Mouse (Mus musculus) intestine, embryonic 14.5 days (tissue): ENCODE results near the gene Mrpl45. TPM values are rescaled to one million over a fixed set of nuclear protein-coding genes. Genes with fewer than 3 reads are reported as not detected.
"Not testable (repeated sequence)": the region's sequence is repeated elsewhere in the genome, so short reads cannot be mapped to it uniquely, and the experiment has no call there.

Experiments used
- ATAC-seq: fragments of 200-750 bp; cut with Nextera tagmentation; replicated peaks from 2 replicates; pipeline ENCODE4 v1.8.0; 2017; ENCODE audit warnings: low read depth, moderate number of reproducible peaks, moderate TSS enrichment, moderate library complexity; ENCODE audit not compliant: low FRiP score, low TSS enrichment
- DNase-seq: peaks from one replicate; pipeline ENCODE4 v3.0.0-alpha.2; 2018; ENCODE audit warnings: low spot score
- H3K27ac ChIP-seq: fragments of 300-500 bp; sonication (generic); 2 replicates; pipeline ENCODE4 v1.5.1; 2014; ENCODE audit warnings: low read depth, mild to moderate bottlenecking, control low read depth
- H3K27me3 ChIP-seq: fragments of 300-500 bp; sonication (generic); replicated peaks from 2 replicates; pipeline ENCODE4 v1.6.1; 2014; ENCODE audit warnings: low read length, control low read depth; ENCODE audit not compliant: control insufficient read depth, insufficient read depth
- H3K36me3 ChIP-seq: fragments of 300-500 bp; sonication (generic); 2 replicates; pipeline ENCODE4 v1.6.1; 2014; ENCODE audit warnings: low read length, control low read depth; ENCODE audit not compliant: control insufficient read depth, insufficient read depth
- H3K4me1 ChIP-seq: fragments of 300-500 bp; sonication (generic); replicated peaks from 2 replicates; pipeline ENCODE4 v1.6.1; 2014; ENCODE audit warnings: low read length, control low read depth, mixed read lengths; ENCODE audit not compliant: control insufficient read depth, insufficient read depth
- H3K4me2 ChIP-seq: fragments of 300-500 bp; sonication (generic); 2 replicates; pipeline ENCODE4 v1.6.1; 2014; ENCODE audit warnings: low read length
- H3K4me3 ChIP-seq: fragments of 300-500 bp; sonication (generic); 2 replicates; pipeline ENCODE4 v1.5.1; 2014; ENCODE audit warnings: low read depth, low read length, control low read depth, mixed read lengths
- H3K9ac ChIP-seq: fragments of 300-500 bp; sonication (generic); 2 replicates; pipeline ENCODE4 v1.6.1; 2014; ENCODE audit warnings: mild to moderate bottlenecking, low read length
- H3K9me3 ChIP-seq: fragments of 300-500 bp; sonication (generic); 2 replicates; pipeline ENCODE4 v1.6.1; 2016; ENCODE audit warnings: low read length, control low read depth; ENCODE audit not compliant: control insufficient read depth
- WGBS: fragments of 180-500 bp; shearing (Covaris S2); extraction: QIAGEN DNeasy Blood & Tissue Kit; methylation state at CpG from one replicate; pipeline ENCODE4 v1.1.7; 2014; 5-methylcytosine and 5-hydroxymethylcytosine counted together
- polyA plus RNA-seq: library from polyadenylated mRNA; unstranded; fragments of >200 nt; fragmentation: Nextera tagmentation; extraction: Ambion mirVana; gene quantifications from 2 replicates; pipeline ENCODE4 v1.2.1, GENCODE M21; 2014

Mrpl45 gene
- polyA plus RNA-seq, 1 experiment from 2014 or later, result 52.1 TPM

DNA sequence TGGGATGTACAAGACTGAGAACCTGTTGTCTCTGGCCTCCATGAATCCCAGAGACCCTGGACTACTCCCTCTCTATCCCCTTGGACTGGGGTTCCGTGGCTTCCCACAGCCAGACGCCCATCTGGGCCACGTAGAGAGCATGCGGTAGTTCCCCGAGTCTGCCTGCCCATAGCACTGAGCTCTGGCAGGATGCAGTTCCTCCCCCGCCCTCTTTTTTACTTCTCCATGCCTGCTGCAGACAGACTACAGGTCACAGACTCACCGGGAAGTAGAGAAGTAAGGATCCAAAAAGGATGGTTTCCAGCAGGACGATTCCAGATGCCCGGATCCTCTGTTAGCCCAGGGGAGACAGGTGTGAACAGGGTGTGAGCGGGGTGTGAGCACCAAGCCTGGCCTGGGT is 29.9 kb downstream of the Mrpl45 start:
- H3K36me3 ChIP-seq, result no peaks in the 10 kb centered on the region
- 0 out of 2 replicates have a peak, but pooled peaks cover 4% of the 10 kb centered on the region for H3K27me3 ChIP-seq
- WGBS, result 52% methylated on average over 10 of the region's 10 CpGs
- no peaks in the 10 kb centered on the region for H3K9me3 ChIP-seq
- DNase-seq (no peak), ATAC-seq (no peak)
- peaks cover 6% of the 10 kb centered on the region for H3K4me1 ChIP-seq
- no peak overlapping the region for H3K4me3 ChIP-seq
- H3K4me2 ChIP-seq, result no peak overlapping the region
- H3K27ac ChIP-seq, result no peak overlapping the region
- no peak overlapping the region for H3K9ac ChIP-seq

DNA sequence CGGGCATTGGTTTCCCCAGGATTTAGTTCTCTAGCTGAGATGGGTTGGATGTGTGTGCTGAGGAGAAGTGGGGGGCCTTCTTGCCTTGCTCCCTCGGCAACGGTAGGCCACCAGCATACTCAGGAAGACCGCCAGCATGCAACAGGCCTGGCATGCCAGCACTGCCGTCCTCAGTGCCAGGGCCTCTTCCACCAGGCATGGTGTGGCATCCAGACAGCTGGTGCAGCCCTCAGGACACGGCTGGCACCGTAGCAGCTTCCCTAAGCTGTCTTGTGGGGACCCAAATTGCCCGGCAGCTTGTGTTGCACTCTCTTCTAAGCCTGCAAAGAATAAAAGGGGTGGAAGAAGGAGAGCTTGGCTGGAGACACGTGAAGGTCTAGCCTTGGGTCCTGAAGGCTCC is 30.9 kb downstream of the Mrpl45 start:
- WGBS, result 80% methylated on average over 9 of the region's 9 CpGs
- H3K9ac ChIP-seq, result no peak overlapping the region
- H3K4me1 ChIP-seq, result peaks cover 6% of the 10 kb centered on the region
- no peak overlapping the region for H3K4me2 ChIP-seq
- H3K27ac ChIP-seq, result no peak overlapping the region
- H3K9me3 ChIP-seq, result no peaks in the 10 kb centered on the region
- 0 out of 2 replicates have a peak, but pooled peaks cover 4% of the 10 kb centered on the region for H3K27me3 ChIP-seq
- no peak overlapping the region for H3K4me3 ChIP-seq
- H3K36me3 ChIP-seq, result no peaks in the 10 kb centered on the region
- ATAC-seq (no peak), DNase-seq (no peak)

DNA sequence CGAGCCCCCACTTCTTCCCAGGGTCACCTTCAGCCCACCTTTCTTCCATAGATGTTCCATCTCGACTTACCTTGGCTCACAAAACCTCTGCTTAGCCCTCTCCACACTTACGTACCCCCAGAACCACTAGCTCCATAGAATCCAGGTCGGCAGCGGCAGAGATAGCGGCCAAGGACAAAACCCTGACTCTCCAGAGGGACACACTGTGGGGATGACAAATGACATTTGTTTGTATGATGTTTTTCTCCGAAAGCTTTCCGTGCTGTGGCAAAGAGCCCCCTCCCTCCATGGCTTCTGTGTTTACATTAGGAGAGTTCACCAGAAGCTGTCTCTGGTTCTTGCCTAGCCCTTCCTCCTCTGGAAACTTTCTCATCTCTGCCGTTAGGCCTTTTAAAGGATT is 31.8 kb downstream of the Mrpl45 start:
- DNase-seq (no peak), ATAC-seq (no peak)
- 64% methylated on average over 9 of the region's 9 CpGs for WGBS
- Histone ChIP-seq H3K9ac (no peak overlapping the region), H3K27ac (no peak overlapping the region), H3K4me2 (no peak overlapping the region), H3K36me3 (no peaks in the 10 kb centered on the region), H3K4me3 (no peak overlapping the region), H3K27me3 (0 out of 2 replicates have a peak, but pooled peaks cover 4% of the 10 kb centered on the region), H3K4me1 (peaks cover 6% of the 10 kb centered on the region), H3K9me3 (no peaks in the 10 kb centered on the region)

DNA sequence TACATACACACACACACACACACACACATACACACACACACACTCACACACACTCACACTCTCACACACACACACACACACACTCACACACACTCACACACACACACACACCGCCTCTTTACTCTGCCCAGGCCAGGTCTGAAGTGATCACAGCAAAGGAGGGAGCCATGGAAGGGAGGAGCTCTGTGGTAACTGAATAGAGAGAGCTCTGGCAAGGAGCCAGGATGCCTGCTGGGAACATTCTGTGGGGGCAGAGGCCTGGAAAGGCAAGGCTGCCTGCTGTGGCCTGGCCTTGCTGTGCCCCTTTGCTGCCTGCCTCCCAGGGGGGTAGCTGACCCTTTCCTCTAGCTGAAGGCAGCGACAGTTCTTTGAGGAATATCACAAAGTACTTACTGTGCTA is 34.5 kb downstream of the Mrpl45 start:
- 0 out of 2 replicates have a peak, but pooled peaks have one; percentile 56 for ATAC-seq
- Histone ChIP-seq H3K4me2 (no peak overlapping the region), H3K9ac (no peak overlapping the region), H3K27me3 (no peaks in the 10 kb centered on the region), H3K4me1 (peaks cover 6% of the 10 kb centered on the region), H3K9me3 (no peaks in the 10 kb centered on the region), H3K27ac (peak overlapping the region; percentile 17; the same call in 1 of the 2 replicates), H3K36me3 (no peaks in the 10 kb centered on the region), H3K4me3 (no peak overlapping the region)
- 31% methylated on average over 2 of the region's 2 CpGs for WGBS
- DNase-seq, result peak; percentile 80

DNA sequence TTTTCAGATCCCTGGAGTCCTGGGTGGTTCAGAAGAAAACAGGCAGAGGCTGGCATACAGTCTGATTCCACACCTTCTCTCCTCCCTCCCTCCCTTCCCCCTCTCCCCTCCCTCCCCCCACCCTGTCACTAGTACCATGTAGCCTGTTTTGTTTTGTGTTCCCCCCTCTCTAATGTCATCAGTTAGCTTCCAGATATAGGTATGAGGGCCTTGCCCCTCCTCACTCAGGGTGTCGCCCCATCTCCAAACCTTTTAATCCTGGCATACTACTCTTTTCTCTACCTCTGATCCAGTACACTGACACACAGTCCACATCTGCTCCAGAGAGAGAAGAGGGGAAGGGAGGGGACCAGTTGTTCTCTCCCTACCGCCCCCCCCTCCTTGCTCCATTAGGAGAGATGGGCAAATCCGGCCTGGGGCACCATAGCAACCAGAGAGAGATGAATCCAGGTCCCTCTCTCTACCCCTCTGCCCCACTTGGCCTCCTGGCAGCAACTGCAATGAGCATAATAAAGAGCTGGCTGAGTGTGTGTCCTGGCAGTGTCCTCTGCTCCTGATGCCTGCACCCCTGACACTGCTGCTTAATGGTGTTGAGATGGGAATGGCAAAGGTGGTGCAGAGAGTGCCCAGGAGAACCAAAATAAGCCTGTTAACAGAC is 36.6 kb downstream of the Mrpl45 start, which contains the start of gene Gpr179:
Gene Gpr179 (minus strand): TSS at position 51 of the 658 bp plus-strand sequence.
- DNase-seq, result no peak
- Histone ChIP-seq H3K27ac (no peak within 1 kb of the TSS), H3K4me3 (no peak within 1 kb of the TSS), H3K9me3 (no peaks in the 10 kb centered on the region), H3K4me2 (no peak within 1 kb of the TSS), H3K27me3 (no peaks in the 10 kb centered on the region), H3K4me1 (peaks cover 6% of the 10 kb centered on the region), H3K9ac (no peak within 1 kb of the TSS), H3K36me3 (no peaks in the 10 kb centered on the region)
- ATAC-seq, result no peak
- WGBS, result 68% methylated on average over 3 of the region's 3 CpGs

DNA sequence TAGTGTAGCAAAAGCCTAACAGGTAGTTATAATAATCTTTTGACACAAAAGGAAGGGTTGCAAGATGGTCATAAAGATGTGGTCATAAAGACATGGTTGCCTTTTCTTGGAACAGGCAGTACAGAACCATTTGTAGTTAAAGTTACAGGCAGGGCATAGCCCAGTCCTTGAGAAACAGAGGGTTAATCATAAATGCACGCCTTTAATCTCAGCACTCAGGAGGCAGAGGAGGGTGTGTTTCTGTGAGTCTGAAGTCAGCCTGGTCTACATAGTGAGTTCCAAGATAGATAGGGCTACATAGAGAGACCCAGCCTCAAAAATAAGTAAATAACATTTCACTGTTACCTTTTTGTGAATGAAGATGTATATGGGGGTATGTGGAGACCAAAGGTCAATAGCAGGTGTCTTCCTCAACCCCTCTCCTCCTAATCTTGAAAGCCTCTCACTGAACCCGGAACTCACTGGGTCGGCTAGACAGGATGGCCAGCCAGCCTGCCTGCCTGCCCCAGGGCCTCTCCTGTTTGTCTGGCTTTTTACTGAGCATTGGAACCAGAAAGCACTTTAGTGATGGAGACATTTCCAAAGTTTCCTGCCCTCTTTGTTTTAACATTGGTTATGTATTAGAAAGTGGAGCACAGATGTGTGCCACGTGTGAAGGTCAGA is 37.5 kb downstream of the Mrpl45 start:
- Histone ChIP-seq H3K4me3 (no peak overlapping the region), H3K27me3 (no peaks in the 10 kb centered on the region), H3K9me3 (no peaks in the 10 kb centered on the region), H3K9ac (no peak overlapping the region), H3K4me2 (no peak overlapping the region), H3K36me3 (no peaks in the 10 kb centered on the region), H3K27ac (no peak overlapping the region), H3K4me1 (peaks cover 6% of the 10 kb centered on the region)
- 65% methylated on average over 4 of the region's 4 CpGs for WGBS
- DNase-seq, result no peak
- no peak for ATAC-seq

DNA sequence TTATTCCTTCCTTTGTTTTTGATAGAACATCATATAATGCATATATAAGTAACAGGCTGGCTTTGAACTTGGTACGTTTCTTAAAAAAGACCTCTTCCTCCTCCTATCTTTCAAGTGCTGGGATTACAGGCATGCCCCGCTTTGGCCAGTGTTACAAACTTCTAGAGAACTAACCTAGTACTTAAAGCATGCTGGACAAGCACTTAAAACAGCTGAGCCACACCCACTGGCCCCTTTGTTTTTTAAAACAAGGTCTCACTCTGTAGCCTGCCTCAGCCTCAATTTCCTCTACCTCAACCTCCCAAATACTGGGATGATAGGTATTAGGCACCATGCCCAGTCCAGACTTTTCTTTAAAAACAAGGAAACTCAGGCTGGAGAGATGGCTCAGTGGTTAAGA is 39.1 kb downstream of the Mrpl45 start:
- Histone ChIP-seq H3K9ac (no peak overlapping the region), H3K27me3 (no peaks in the 10 kb centered on the region), H3K36me3 (no peaks in the 10 kb centered on the region), H3K4me2 (no peak overlapping the region), H3K4me3 (no peak overlapping the region), H3K27ac (no peak overlapping the region), H3K4me1 (peaks cover 5% of the 10 kb centered on the region), H3K9me3 (no peaks in the 10 kb centered on the region)
- ATAC-seq (no peak), DNase-seq (no peak)
- WGBS, result 76% methylated on average over 2 of the region's 2 CpGs

DNA sequence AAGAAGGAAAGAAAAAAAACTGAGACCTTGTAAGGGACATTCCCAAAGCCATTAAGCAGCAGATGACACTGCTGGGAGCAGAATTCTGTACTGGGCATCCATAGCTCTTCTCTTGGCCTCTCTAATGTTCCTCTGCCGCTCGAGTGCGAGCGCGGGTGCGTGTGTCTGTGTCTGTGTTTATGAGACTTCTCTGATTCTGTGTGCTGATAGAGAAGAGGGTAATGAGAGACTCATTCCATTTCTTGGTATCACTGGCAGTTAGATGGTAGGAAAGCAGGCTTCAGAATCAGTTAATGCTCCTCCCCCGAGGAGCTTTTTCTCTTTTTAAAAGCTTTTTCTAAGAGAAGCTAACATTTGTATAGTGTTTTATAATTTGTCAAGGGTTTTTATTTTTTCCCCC is 39.7 kb downstream of the Mrpl45 start:
- ATAC-seq, result no peak
- Histone ChIP-seq H3K4me1 (no peaks in the 10 kb centered on the region; the same call in 1 of the 2 replicates), H3K9ac (no peak overlapping the region), H3K27ac (no peak overlapping the region), H3K4me3 (no peak overlapping the region), H3K27me3 (no peaks in the 10 kb centered on the region), H3K9me3 (no peaks in the 10 kb centered on the region), H3K36me3 (no peaks in the 10 kb centered on the region), H3K4me2 (no peak overlapping the region)
- DNase-seq, result no peak
- WGBS, result 82% methylated on average over 7 of the region's 7 CpGs

DNA sequence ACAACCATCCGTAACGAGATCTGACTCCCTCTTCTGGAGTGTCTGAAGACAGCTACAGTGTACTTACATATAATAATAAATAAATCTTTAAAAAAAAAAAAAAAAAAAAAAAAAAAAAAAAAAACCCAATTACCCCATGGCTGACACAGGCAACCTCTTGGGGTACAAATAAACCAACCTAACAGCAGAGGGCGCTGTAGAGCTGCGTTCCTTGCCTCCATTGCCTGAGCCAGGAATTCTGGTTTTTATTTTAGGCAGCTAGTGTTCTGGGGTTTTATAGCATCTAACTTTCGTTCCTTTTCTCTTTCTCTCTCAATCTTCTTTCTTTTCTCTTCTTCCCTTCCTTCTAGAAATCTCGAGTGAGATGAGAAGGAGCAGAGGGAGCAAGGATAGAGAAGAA is 42.1 kb downstream of the Mrpl45 start:
- not testable (repeated sequence) for H3K27me3 ChIP-seq, H3K9me3 ChIP-seq, ATAC-seq, H3K4me3 ChIP-seq, H3K9ac ChIP-seq, H3K4me1 ChIP-seq, H3K4me2 ChIP-seq, H3K27ac ChIP-seq, H3K36me3 ChIP-seq
- peak; percentile 69 for DNase-seq
- 13% methylated on average over 4 of the region's 6 CpGs for WGBS
